Mouse (Mus musculus) stomach, postnatal 0 days (tissue): ENCODE data around the gene Syt6.

Experiments used
- CTCF ChIP-seq: IDR thresholded peaks from 2 replicates; pipeline ENCODE4 v1.5.1; 2016; ENCODE audit warnings: antibody characterized with exemption, low read depth, mild to moderate bottlenecking, moderate library complexity
- EP300 ChIP-seq: optimal IDR thresholded peaks from 2 replicates; pipeline ENCODE3; 2016; ENCODE audit warnings: antibody characterized with exemption

DNA sequence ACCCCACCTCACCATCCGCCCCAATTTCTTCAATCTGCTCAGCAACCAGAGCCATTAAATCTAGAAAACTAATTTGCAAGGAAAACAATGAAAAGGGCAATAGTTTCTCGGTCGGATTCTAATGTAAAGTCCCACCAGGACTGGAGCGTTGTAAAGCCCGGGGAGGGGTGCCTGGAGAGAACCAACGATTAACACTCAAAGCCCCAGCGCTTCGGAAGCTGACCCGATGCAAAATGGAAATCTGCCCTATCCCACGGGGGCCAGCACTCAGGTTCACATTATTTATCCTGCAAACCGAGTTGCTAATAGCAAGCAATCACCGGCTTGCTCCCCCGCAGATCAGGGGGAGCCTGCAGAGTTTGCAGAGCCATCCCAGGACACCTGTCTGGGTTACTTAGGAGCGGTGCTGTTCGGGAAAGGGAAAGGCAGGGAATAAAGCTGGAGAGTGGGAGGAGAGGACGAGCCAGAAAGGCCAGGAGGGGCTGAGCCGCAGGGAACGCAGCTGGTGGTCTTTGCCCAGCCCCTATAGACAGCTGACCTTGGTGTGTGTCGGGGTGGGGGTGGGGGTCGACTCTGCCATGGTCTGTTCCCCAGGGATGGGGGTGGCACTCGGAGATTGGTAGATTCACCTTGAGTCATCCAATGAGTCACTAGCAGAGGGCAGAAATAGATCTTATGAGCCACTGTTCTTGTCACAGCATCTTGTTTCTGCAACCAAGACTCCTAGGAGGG, 108.4 kb downstream of the Syt6 start:
- TF ChIP-seq CTCF = no peak
- no peak for TF ChIP-seq EP300
